Mouse (Mus musculus): ENCODE measurements around the gene Rpl7l1.
A peak's percentile ranks its signal among the peaks of the same experiment; 100 is the strongest.
"Not testable (repeated sequence)": the region's sequence is repeated elsewhere in the genome, so short reads cannot be mapped to it uniquely, and the experiment has no call there.

The Rpl7l1 gene

GRCm38 (mm10) chr17:46782341-46783221 is at the start of gene Rpl7l1:
Gene Rpl7l1 (minus strand): TSS chr17:46782672.
- peak; percentile 85 to 88 for DNase-seq

DNA sequence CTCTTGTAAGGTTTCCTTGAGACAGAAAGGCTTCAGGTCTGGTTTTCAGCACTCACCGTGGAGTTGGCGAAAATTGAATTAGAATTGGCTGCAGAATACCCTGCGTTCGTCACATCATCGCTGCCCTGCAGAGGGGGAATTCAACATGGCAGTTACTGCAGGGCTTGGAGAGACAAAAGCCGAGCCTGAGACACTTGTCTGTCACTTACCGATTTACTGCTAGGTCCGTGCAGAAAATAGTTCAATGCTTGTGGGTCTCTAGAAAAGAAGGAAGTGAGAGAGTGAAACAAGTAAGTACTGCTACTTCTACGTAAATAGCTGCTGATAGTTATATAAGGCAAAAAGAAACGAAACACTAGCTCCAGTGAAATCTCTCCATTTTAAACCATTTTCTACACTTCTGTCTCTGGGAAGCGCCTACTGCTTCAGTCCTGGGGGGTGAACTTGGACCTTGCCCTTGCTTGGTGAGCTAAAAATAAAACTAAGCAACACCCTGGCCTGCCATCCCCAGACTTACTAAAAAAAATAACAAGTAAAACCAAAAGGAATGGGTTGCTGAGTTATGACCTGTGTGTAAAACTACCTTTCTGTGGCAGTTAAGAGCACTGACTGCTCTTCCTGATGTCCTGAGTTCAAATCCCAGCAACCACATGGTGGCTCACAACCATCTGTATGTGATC is 47.5 kb upstream of the Rpl7l1 start:
- no peak for DNase-seq

DNA sequence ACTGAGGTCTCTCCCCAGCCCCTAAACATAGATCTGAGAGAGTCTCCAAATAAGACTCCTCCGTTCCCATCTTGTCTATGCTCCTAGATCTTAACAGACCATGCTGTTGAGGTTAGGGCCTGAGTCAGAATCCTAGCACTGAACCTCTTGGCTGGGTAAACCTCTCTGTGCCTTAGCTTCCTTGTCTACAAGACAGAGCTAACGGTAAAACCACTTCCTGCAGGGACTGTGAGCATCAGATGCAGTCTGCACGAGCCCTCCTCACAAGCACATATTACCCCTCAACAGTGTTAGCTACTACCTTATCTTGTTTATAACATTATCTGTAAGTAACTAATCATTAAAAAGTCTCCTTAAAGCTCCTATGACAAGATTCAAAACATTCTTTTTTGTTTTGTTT is 46.5 kb upstream of the Rpl7l1 start:
- DNase-seq: peak; percentile 41 to 73

- DNase-seq: no peak
Observed at GRCm38 (mm10) chr17:46823091-46823490, 40.6 kb upstream of the Rpl7l1 start.

DNA sequence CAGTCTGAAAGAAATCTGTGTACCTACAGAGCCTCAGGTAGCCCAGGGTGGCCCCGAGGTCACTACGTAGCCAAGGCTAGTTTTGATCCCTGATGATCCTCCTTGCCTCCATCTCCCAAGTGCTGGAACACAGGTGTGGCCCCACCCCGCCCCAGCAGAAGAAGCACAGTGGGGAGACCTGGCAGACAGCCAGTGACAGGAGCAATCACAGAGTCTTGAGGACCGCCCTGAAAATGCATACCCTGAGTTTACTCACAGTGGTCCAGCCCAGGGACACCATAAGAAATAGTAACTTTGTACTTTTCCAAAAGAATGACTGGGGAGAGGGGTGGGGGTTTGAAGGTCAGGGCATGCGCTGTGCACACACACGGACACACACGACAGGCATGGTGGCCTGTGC is 38.2 kb upstream of the Rpl7l1 start:
- DNase-seq: no peak

- no peak for DNase-seq
Observed at GRCm38 (mm10) chr17:46817734-46818158, 35.3 kb upstream of the Rpl7l1 start.

GRCm38 (mm10) chr17:46816306-46816705 is 33.8 kb upstream of the Rpl7l1 start:
- no peak for DNase-seq

DNA sequence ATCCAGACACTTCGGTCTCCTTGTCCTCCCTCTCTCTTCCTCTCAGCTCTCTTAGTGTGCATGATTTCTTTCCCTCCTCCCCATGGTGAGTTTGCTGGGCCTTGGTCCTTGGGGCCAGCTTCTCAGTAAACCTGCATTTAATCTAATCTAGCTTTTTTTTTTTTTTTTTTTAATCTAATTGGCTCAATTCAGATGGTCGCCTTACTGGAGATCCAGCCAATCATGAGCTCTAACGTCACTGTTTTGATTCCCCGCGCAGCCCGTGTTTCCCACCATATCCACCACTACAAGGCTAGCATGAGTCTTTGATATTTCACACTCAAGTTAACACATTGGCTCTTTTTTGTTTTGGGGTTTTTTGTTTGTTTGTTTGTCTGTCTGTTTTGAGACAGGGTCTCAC is 32.0 kb upstream of the Rpl7l1 start:
- no peak for DNase-seq

DNA sequence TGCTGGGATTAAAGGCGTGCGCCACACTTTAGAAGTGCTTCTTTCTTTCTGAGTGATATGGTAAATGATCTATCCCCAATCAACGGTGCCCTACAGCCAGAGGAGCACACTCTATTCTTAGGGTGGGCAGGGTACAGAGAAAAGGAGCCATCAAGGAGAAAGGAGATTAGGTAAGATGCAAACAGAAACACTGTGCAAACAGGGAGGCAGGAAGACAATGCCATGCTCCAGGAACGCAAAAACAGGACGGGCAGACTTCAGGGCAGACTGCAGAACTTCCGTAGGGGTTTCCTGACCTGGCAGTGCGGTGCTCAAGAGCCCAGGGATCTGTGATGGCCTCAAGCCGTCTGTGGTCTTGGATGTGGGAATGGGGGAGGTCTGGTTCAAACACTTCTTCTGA is 31.2 kb upstream of the Rpl7l1 start:
- DNase-seq: no peak

DNA sequence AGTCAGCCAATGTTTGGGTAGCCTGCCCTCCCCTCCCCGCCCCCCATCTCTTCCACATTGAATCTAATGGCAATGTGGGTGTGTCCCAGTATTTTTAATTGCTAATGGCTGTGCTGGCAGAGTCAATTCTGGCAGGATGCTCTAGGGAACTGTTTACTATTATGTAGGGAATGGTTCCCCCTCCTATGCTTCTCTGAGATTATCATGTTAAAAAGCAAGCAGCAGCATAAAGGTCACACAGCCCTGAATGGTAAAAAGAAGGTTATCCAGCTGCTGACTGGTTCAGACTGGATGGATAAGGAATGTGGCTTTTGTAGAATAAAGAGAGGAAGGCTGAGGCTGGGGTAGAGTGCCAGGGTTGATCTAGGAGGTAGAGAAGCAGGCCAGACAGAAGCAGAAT is 30.0 kb upstream of the Rpl7l1 start:
- no peak for DNase-seq

GRCm38 (mm10) chr17:46810672-46811071 is 28.2 kb upstream of the Rpl7l1 start:
- no peak for DNase-seq

GRCm38 (mm10) chr17:46809131-46809830 is 26.8 kb upstream of the Rpl7l1 start:
- DNase-seq: no peak

DNA sequence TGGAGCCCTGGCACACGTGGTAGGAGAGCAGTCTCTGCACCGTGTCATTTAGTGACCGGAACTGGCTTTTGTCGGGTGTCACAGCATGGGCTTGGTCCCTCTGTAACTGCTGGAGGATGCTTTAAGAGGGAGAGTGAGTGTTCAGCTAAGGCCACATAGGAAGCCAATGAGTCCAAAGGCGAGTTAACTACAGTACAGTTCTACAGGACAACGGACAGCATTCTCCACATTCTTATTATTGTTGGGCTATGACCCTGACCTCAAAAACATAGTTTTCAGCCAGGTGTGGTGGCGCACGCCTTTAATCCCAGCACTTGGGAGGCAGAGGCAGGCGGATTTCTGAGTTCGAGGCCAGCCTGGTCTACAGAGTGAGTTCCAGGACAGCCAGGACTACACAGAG is 25.9 kb upstream of the Rpl7l1 start:
- DNase-seq: no peak

- no peak for DNase-seq
Observed at GRCm38 (mm10) chr17:46801761-46802160, 19.3 kb upstream of the Rpl7l1 start.

DNA sequence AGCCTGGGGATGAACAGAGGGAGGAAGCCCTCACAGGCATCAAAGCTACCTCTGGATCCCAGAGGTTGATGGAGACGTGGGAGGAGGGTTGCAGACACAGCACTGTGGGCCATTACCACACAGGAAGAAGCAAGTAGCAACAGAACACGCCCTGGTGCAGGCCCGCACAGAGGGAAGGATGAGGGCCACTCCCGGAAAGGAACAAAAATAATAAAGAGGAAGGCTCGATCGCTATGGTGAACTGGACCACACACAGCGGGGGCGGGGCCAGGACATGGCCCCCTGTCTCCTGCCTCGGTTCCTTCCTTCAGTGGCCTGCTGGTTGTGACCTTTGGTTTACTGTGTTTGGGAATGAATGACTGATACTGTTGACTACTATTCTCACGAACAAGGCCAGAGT is 17.2 kb upstream of the Rpl7l1 start:
- no peak for DNase-seq

GRCm38 (mm10) chr17:46797386-46797785 is 14.9 kb upstream of the Rpl7l1 start:
- no peak for DNase-seq

- DNase-seq: no peak
Observed at GRCm38 (mm10) chr17:46796743-46797142, 14.3 kb upstream of the Rpl7l1 start.

GRCm38 (mm10) chr17:46792963-46793362 is 10.5 kb upstream of the Rpl7l1 start:
- no peak for DNase-seq

- not testable (repeated sequence) for DNase-seq
Observed at GRCm38 (mm10) chr17:46787974-46788373, 5.5 kb upstream of the Rpl7l1 start.

DNA sequence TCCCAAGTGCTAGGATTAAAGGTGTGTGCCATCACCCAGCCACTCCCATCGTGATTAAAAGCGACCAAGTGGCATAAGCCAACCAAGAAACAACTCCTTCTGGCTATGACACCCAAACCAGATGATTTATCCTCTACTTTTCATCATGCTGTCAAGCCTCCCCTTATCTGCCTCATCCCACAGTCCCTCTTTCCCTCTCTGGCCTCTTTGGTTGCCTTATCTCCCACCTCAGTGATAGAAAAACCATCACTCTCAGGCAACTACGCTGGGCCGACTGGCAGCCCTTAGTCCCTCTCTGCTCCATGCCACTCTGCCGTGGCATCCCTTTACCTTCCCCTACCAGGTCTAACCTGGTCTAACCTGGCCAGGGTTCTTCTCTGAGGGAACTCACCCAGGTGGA is 4.5 kb upstream of the Rpl7l1 start:
- no peak for DNase-seq

DNA sequence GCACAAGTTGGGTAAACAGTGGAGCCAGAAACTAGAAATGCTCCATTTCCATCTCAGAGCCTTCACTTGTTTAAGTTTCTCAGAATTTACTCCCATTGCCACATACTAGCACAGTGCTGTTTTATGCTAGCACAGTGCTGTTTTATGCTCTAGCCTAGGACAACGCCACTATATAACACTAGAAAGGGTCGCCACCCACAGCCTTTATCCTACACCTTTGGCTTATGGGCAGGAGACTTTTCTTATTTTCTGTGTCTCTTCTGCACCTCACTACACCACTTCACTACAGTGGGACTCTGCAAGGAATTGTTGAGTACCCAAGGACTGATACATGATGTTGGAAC is 722 bp upstream of the Rpl7l1 start:
- no peak for DNase-seq

GRCm38 (mm10) chr17:46781876-46782275 is 596 bp downstream of the Rpl7l1 start:
- no peak for DNase-seq

- no peak for DNase-seq
Observed at GRCm38 (mm10) chr17:46776087-46776486, 6.4 kb downstream of the Rpl7l1 start.

DNA sequence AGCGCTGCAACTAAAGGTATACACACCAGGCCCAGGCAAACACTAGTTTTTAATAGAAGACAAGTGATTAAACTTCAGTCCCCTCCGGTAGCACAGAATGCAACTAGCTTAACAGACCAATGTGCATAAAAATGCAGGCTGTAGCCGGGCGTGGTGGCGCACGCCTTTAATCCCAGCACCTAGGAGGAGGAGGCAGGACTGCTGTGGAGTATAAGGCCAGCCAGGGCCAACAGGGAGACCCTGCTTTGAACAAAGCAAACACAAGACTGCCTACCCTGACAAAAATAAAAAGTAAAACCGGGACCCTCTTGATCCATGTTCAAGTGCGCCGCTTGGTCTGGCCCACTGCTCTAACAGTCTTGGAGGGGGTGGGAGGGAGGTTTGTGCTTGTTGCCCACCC is 7.4 kb downstream of the Rpl7l1 start:
- no peak for DNase-seq

All from thymus, adult 18-20 months (tissue).